Mouse (Mus musculus): ENCODE results near the gene Rbms1. TPM values are rescaled to one million over a fixed set of nuclear protein-coding genes. Genes with fewer than 3 reads are reported as not detected.

Rbms1 gene
- total RNA-seq, 2 experiments from 2014 or later = 60.8 to 65.8 TPM

Other genes starting within 250 kb of the Rbms1 start
- gene Itgb6, start 240.5 kb downstream of the Rbms1 start, total RNA-seq (2021) = 10 to 100 TPM; 16.8 to 21.5 TPM